Mouse (Mus musculus) intestine, postnatal 0 days (tissue): ENCODE measurements around the gene Pla2g6. TPM values are rescaled to one million over a fixed set of nuclear protein-coding genes. Genes with fewer than 3 reads are reported as not detected.

Source experiments
- ATAC-seq: fragments of 200-750 bp; cut with Nextera tagmentation; 2 replicates; pipeline ENCODE4 v1.8.0; 2017; ENCODE audit warnings: mild to moderate bottlenecking, moderate TSS enrichment, moderate library complexity
- H3K27ac ChIP-seq: fragments of 300-500 bp; sonication (generic); 2 replicates; pipeline ENCODE4 v1.5.1; 2014; ENCODE audit warnings: mild to moderate bottlenecking, low read depth, low read length, moderate library complexity
- H3K27me3 ChIP-seq: fragments of 300-500 bp; sonication (generic); replicated peaks from 2 replicates; pipeline ENCODE4 v1.6.1; 2014; ENCODE audit warnings: low read length, mixed read lengths; ENCODE audit not compliant: control insufficient read depth, insufficient read depth
- H3K36me3 ChIP-seq: fragments of 300-500 bp; sonication (generic); 2 replicates; pipeline ENCODE4 v1.6.1; 2014; ENCODE audit warnings: mild to moderate bottlenecking, moderate library complexity; ENCODE audit not compliant: control insufficient read depth, insufficient read depth
- H3K4me1 ChIP-seq: fragments of 300-500 bp; sonication (generic); replicated peaks from 2 replicates; pipeline ENCODE4 v1.6.1; 2014; ENCODE audit warnings: antibody characterized with exemption, low read length, mixed read lengths; ENCODE audit not compliant: control insufficient read depth, insufficient read depth
- H3K4me2 ChIP-seq: fragments of 300-500 bp; sonication (generic); replicated peaks from 2 replicates; pipeline ENCODE4 v1.6.1; 2014; ENCODE audit warnings: low read depth, mild to moderate bottlenecking, moderate library complexity
- H3K4me3 ChIP-seq: fragments of 300-500 bp; sonication (generic); 2 replicates; pipeline ENCODE4 v1.5.1; 2014; ENCODE audit warnings: low read depth, low read length
- H3K9ac ChIP-seq: fragments of 300-500 bp; sonication (generic); 2 replicates; pipeline ENCODE4 v1.6.1; 2014; ENCODE audit warnings: mild to moderate bottlenecking, low read depth, low read length
- H3K9me3 ChIP-seq: fragments of 300-500 bp; sonication (generic); 2 replicates; pipeline ENCODE4 v1.6.1; 2016; ENCODE audit warnings: mixed run types; ENCODE audit not compliant: control insufficient read depth
- CTCF ChIP-seq: sonication (generic); IDR thresholded peaks from 2 replicates; pipeline ENCODE4 v1.5.1; 2016; ENCODE audit warnings: low read depth, mild to moderate bottlenecking, control low read depth, antibody characterized with exemption, moderate library complexity
- WGBS: fragments of 180-500 bp; shearing (Covaris S2); extraction: QIAGEN DNeasy Blood & Tissue Kit; methylation state at CpG from one replicate; pipeline ENCODE4 v1.1.7; 2014; 5-methylcytosine and 5-hydroxymethylcytosine counted together
- polyA plus RNA-seq: library from polyadenylated mRNA; unstranded; fragments of >200 nt; fragmentation: Nextera tagmentation; extraction: Ambion mirVana; gene quantifications from 2 replicates; pipeline ENCODE4 v1.2.1, GENCODE M21; 2015

The Pla2g6 gene
- polyA plus RNA-seq, 1 experiment from 2014 or later: 17.4 TPM

GRCm38 (mm10) chr15:79347165-79347844 is 19.1 kb upstream of the Pla2g6 start:
- 0 out of 2 replicates have a peak, but pooled peaks have one; percentile 6 for TF ChIP-seq CTCF
- peak overlapping the region; percentile 99 for H3K27ac ChIP-seq
- peaks cover 19% of the 10 kb centered on the region for H3K4me1 ChIP-seq
- no peaks in the 10 kb centered on the region for H3K27me3 ChIP-seq
- peak overlapping the region; percentile 85 for H3K4me3 ChIP-seq
- under 1% methylated on average over 61 of the region's 61 CpGs for WGBS
- peak overlapping the region; percentile 92 for H3K9ac ChIP-seq
- ATAC-seq: peak; percentile 81
- H3K9me3 ChIP-seq: no peaks in the 10 kb centered on the region
- H3K36me3 ChIP-seq: no peaks in the 10 kb centered on the region
- H3K4me2 ChIP-seq: peak overlapping the region; percentile 94

- H3K27ac ChIP-seq: peak within 1 kb of the TSS; percentile 99
- no peaks in the 10 kb centered on the region for H3K27me3 ChIP-seq
- no peaks in the 10 kb centered on the region for H3K36me3 ChIP-seq
- H3K4me3 ChIP-seq: peak within 1 kb of the TSS; percentile 85
- peak within 1 kb of the TSS; percentile 92 for H3K9ac ChIP-seq
- 47% methylated on average over 8 of the region's 8 CpGs for WGBS
- no peaks in the 10 kb centered on the region for H3K9me3 ChIP-seq
- peak; percentile 38 for TF ChIP-seq CTCF
- no peak for ATAC-seq
- peak within 1 kb of the TSS; percentile 94 for H3K4me2 ChIP-seq
- peaks cover 9% of the 10 kb centered on the region for H3K4me1 ChIP-seq
Measured at GRCm38 (mm10) chr15:79346051-79346793, 18.0 kb upstream of the Pla2g6 start, which contains the start of gene Maff. Gene Maff (plus strand): TSS chr15:79346621.

GRCm38 (mm10) chr15:79344627-79345026 is 16.4 kb upstream of the Pla2g6 start:
- no peaks in the 10 kb centered on the region for H3K27me3 ChIP-seq
- no peak overlapping the region for H3K27ac ChIP-seq
- no peak overlapping the region for H3K9ac ChIP-seq
- H3K36me3 ChIP-seq: no peaks in the 10 kb centered on the region
- peaks cover 6% of the 10 kb centered on the region; the same call in 1 of the 2 replicates for H3K4me1 ChIP-seq
- no peak overlapping the region for H3K4me2 ChIP-seq
- H3K4me3 ChIP-seq: no peak overlapping the region
- no peak for ATAC-seq
- WGBS: 38% methylated on average over 4 of the region's 4 CpGs
- no peak for TF ChIP-seq CTCF
- H3K9me3 ChIP-seq: no peaks in the 10 kb centered on the region

- Histone ChIP-seq H3K27ac (no peak overlapping the region), H3K36me3 (no peaks in the 10 kb centered on the region)
Measured at GRCm38 (mm10) chr15:79342641-79343337, 14.6 kb upstream of the Pla2g6 start.

GRCm38 (mm10) chr15:79338978-79339377 is 10.8 kb upstream of the Pla2g6 start:
- no peaks in the 10 kb centered on the region for H3K36me3 ChIP-seq
- no peak overlapping the region for H3K27ac ChIP-seq
- ATAC-seq: no peak
- no peak overlapping the region for H3K4me2 ChIP-seq
- H3K9me3 ChIP-seq: no peaks in the 10 kb centered on the region
- 70% methylated on average over 5 of the region's 5 CpGs for WGBS
- H3K4me1 ChIP-seq: no peaks in the 10 kb centered on the region
- H3K9ac ChIP-seq: no peak overlapping the region
- no peak for TF ChIP-seq CTCF
- H3K4me3 ChIP-seq: no peak overlapping the region
- no peaks in the 10 kb centered on the region for H3K27me3 ChIP-seq

More at GRCm38 (mm10) chr15:79342641-79343337, 14.6 kb upstream of the Pla2g6 start:
- Histone ChIP-seq H3K9me3 (no peaks in the 10 kb centered on the region), H3K9ac (no peak overlapping the region), H3K4me3 (no peak overlapping the region), H3K4me2 (no peak overlapping the region), H3K27me3 (no peaks in the 10 kb centered on the region), H3K4me1 (peaks cover 6% of the 10 kb centered on the region; the same call in 1 of the 2 replicates)
- no peak for ATAC-seq
- TF ChIP-seq CTCF: no peak
- WGBS: 62% methylated on average over 6 of the region's 6 CpGs
